Mouse (Mus musculus) thymus, adult 2 months (tissue): ENCODE results near the gene Leng1.
A peak's percentile ranks its signal among the peaks of the same experiment; 100 is the strongest.

Experiments used
- CTCF ChIP-seq: fragments of 200-500 bp; IDR thresholded peaks from 2 replicates; pipeline ENCODE4 v1.5.1; 2012; ENCODE audit warnings: mild to moderate bottlenecking, control low read depth, low read length, moderate library complexity, borderline replicate concordance; ENCODE audit not compliant: control insufficient read depth, poor library complexity, insufficient read depth; ENCODE audit errors: extremely low read depth
- POLR2A ChIP-seq: fragments of 200-500 bp; IDR thresholded peaks from 2 replicates; pipeline ENCODE4 v1.6.1; 2012; ENCODE audit warnings: mild to moderate bottlenecking, low read length, control low read depth, moderate library complexity; ENCODE audit not compliant: control insufficient read depth, poor library complexity, insufficient read depth; ENCODE audit errors: extremely low read depth

DNA sequence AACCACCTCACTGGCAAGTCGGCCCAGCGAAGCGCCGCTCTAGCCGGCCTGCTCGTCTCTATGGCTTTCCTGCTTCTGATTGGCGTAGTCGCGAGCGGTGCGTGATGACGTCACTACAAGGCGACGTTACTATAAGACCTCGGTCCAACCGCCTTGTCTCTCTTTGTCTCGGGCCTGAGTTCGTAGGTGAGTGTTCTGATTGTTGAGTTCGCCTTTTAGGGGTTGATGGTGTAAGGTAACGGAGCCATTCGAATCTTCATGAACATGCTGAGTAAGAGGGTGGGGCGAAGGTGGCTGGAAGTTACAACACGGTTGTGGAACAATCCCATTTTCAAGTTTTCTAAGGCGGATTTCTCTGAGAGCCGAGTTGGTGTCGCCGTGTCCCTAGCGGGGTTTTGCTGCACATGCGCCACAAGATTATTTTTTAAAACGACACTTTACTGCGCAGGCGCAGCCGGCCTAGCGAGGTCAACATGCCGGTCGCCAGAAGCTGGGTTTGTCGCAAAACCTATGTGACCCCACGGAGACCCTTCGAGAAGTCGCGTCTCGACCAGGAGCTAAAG lies 38.3 kb upstream of the Leng1 start, which contains the start of gene Rps9:
- TF ChIP-seq CTCF (peak; percentile 20; the same call in 1 of the 2 replicates), POLR2A (peak; percentile 96)
